Mouse (Mus musculus) CD4-positive, CD25-positive, alpha-beta regulatory T cell, adult 9 weeks (primary cell): ENCODE measurements around the gene Med4. TPM values are rescaled to one million over a fixed set of nuclear protein-coding genes. Genes with fewer than 3 reads are reported as not detected.

ENCODE experiments used
- polyA plus RNA-seq: library from polyadenylated mRNA; unstranded; fragments of 100-300 nt; shearing (Covaris generic); gene quantifications from one replicate; pipeline ENCODE4 v1.2.1, GENCODE M21; 2017

Med4 gene
- polyA plus RNA-seq: 90.3 TPM

DNA sequence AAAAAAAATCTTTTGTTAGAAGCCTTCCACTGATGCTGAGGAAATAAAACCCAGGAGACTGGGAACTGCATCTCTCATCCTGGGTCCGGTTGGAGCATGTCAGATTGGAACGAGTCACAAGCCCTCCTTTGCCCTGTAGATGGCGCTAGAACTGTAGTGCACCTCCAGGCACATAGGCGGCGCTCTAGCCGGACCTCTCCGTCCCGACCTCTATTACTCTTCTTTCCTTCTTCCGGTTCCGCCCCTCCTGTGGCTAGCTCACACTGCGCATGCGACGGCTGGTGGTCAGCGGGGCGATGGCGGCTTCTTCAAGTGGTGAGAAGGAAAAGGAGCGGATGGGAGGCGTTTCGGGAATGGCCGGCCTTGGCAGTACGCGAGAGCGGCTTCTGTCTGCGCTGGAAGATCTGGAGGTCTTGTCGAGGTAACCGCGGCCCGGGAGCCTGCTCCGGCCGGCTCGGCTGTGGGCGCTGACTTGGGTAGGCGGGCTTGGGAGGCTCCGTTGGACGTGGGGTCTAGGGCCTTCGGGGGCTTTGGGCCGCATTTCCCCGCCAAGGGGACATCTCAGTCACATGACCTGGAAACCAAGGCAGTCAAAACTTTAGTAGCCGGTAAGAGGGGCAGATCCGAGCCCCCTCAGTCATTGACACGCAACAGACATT, at the start of gene Med4:
Gene Med4 (plus strand): TSS at position 261 of the 659 bp plus-strand sequence.

GRCm38 (mm10) chr14:73524766-73525448, 15.1 kb downstream of the Med4 start, which contains the start of gene Sucla2:
TSS of gene Sucla2 (plus strand) at chr14:73525319.

DNA sequence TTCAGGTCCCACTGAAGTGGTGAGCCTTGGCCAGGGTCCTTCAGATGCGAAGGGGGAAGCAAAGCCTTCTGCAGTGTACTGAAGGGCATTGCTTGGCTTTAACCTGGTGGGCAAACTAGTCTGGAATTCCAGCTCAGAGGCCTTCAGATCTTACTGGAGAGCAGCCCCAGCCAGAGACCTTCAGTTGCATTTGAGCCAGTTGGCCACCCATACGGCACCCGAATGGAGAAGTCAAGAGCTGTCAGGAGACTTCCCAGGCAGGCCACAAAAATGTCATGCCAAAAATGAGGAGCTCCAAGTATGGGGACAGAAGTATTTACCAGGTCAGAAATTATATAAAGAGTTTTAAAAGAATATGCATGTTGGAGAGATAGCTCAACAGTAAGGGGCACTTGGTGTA, 38.2 kb downstream of the Med4 start, which contains the start of gene Nudt15:
Gene Nudt15 (minus strand): TSS at position 192 of the 400 bp plus-strand sequence.

Other genes starting within 250 kb of the Med4 start
- 46.1 TPM for gene Rb1, start 184.2 kb upstream of the Med4 start, polyA plus RNA-seq
- gene Itm2b, start 124.7 kb upstream of the Med4 start, polyA plus RNA-seq: 1,032 TPM
- 74.5 TPM for gene Sucla2, start 15.3 kb downstream of the Med4 start, polyA plus RNA-seq
- gene Nudt15, start 38.2 kb downstream of the Med4 start, polyA plus RNA-seq: 7.8 TPM
- not detected for gene Gm21750, start 151.2 kb downstream of the Med4 start, polyA plus RNA-seq